Mouse (Mus musculus) kidney, postnatal 4 days (tissue): ENCODE data around the gene Prss30.
"Not testable (repeated sequence)": the region's sequence is repeated elsewhere in the genome, so short reads cannot be mapped to it uniquely, and the experiment has no call there.

Experiments
- DNase-seq, 2 experiments: peaks; one replicate each; pipeline ENCODE4 v3.0.0; 2021; ENCODE audit warnings: mixed read lengths in 2 of 2

Gene Prss30

DNA sequence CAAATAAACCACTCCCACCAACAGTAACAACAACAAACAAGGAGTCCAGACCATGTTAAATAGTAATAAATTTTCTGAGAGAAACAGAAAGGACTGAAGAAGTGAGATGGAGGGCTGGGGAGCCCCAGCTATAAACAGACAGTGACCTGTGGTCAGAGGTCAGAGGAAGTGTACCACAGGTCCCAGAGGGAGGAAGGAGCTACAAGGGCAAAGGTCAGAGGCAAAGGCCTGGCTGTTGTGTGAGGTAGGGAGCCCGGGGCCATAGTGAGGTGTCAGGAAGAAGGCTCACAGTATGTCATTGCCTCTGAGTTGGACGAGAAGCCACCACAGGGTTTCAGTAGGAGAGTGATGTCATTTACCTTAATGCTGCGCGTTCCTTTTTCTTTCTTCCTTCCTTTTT is 2.5 kb upstream of the Prss30 start:
- no peak for DNase-seq

DNA sequence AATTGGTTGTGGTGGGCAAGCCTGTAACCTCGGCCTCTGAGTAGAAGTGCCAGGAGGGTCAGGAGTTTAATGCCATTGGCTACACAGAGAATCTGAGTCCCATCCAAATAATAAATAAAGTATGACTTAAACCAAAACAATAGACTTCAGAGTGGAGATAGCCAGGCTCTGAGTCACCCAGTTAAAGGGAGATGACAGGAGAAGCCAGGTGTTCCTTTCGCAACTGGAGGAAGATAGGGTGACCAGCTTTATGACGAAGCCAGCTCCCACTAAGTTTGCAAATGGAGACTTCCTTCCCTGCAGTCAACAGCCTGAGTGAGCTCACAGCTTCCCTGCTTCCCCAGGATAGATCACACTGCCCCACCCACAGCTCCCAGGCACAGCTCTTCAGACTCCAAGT is 895 bp downstream of the Prss30 start:
- no peak for DNase-seq

DNA sequence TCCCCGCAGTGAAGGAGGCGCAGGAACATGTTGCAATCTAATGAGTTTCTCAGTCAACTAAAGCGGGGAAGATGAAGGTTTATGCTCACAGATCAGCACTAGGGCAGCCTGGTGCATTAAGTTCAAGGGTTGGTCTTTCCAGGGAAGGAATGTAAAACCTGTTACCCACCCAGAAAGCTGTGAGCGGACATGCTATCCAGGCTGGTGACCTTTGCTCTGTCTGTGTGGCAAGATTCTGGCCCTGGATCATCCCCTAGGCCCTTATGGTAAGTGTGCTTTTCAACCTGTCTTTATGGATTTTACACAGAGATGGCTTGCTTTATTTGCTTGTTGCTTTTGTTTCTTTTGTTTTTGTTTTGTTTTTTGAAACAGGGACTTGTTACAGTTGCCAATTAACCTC is 3.7 kb downstream of the Prss30 start:
- DNase-seq, result peak in 1 of 2 experiments; percentile 35

DNA sequence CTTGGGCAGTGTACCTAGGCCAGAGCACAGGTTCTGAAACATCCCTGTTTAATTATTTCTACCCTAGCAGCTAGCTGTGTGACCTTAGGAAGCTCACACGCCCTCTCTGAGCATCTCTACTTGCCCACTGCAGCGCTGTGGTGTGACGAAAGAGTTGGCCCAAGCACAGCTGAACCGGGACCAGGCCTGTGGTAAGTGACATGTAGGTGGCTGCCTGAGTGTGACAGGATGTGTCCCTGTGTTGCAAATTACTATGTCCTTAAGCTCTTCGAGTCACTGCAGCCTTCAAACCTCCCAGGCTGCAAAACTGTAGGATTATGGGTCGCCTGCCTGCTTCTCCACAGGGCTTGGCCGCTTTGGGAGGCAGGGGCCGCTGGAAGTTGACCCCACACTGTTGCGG is 9.1 kb downstream of the Prss30 start:
- DNase-seq, result no peak

DNA sequence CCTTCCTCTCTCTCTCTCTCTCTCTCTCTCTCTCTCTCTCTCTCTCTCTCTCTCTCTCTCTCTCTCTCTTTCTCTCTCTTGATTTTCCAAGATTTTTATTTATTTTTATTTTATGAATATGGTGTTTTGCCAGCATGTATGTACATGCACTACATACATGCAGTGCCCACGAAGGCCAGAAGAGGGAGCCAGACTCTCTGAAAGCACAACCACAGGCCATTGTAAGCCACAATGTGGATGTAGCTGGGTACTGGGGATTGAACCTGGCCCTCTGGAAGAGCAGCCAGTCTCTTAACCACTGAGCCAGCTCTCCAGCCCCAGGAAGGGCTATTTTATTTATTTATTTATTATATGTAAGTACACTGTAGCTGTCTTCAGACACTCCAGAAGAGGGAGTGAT is 11.1 kb downstream of the Prss30 start:
- DNase-seq, result peak; percentile 92

DNA sequence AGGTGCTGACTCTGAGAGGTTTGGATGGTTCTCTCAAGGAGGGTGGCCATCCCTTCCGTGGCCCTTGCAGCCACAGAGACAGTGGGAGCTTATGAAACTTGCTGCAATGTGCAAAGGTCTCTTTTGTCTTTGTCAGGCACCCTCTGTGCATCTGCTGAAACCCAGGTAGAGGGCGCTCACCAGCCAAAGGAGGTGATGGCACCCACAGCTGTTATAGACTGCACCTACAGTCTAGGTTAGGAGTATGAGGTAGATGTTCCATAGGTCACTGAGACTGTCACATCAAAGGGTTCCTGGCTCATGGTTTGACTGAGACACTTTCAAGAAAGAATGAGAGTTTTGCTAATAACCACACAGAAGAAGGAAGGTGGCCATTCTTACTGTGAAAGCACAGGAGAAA is 11.6 kb downstream of the Prss30 start:
- DNase-seq, result peak in 1 of 2 experiments; percentile 59

DNA sequence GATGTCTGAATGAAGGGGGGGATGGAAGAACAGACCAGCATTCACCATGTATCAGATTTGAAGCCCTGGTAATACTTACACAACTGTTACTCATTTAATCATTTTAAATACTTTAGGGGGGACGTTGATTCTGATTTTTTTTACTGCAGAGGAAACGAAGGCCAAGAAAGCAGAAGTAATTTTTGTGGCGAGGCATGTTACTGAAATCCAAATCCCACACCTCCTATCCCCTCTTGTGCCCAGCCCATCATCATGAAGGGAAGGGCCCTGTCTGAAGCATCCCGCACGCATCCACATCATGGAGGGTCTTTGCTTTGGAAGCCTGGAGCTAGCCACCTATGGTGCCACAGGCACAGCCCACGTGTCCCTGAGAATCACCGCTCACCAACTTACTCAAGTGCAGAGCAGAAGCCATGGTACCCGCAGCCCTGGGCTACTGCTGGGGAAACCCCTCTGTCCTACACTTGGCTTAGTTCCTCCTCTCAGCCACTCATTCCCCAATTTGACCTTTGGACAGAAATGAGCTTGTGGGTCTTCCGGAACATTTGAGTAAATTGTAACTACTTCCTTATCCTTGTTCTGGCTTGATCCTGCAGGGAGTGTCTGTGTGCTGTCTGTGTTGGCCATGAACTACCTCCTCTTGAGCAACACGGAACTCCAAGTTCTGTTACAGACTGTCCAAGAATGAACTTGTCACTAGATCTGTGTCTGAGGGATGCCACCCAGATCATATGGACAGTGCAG is 13.5 kb downstream of the Prss30 start:
- DNase-seq, result peak in 1 of 2 experiments; percentile 34

DNA sequence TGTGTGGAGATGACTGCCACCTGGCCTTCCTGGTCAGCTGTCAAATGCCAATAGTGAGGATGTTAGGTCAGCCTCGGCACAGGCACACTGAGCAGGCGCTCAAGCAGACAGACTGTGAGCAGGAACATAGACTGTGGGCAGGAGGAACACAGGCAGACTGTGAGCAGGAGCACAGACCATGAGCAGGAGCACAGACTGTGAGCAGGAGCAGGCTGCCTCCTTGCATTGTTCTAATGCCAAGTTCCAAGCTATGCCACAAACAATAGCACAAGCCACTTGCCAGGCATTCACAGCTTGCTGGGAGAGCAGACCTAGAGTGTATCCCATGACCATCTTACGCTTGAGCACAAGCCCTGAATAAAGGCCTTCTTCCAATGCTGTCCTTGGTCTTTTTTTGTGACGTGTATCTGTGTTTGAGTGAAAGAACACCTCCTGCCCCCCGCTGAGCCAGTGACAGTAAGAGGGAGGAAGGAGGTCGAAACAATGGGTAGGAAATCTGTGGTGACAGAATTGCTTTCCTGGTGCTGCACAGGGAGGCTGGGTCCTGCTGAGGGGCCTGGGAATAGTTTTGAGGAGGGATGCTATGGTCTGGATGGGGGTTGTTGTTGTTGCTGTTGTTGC is 14.5 kb downstream of the Prss30 start:
- no peak for DNase-seq

DNA sequence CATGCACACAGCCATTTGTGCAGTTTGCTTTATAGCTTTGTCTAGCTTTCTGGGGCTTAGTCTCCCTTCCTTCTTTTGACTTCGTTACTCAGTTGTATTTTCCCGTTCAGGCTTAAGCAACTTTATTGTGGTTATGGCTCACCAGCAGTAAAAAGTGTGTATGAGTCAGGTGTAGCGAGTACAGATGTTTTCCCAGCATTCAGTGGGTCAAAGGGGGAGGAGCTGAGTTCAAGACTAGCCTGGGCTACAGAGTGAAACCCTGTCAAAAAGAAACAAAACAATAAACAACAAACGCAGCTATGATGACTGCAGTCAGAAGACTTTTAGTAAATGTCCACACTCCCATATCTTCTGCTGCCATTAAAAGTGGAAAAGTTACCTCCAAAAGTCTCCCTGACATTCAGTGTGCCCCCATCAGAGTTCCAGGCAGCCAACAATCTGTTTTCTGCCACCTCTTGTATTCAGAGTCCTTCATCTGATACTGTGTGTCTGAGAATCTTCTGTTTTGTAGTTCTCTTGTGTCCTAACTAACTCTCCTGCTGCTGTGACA is 18.7 kb downstream of the Prss30 start:
- no peak for DNase-seq

DNA sequence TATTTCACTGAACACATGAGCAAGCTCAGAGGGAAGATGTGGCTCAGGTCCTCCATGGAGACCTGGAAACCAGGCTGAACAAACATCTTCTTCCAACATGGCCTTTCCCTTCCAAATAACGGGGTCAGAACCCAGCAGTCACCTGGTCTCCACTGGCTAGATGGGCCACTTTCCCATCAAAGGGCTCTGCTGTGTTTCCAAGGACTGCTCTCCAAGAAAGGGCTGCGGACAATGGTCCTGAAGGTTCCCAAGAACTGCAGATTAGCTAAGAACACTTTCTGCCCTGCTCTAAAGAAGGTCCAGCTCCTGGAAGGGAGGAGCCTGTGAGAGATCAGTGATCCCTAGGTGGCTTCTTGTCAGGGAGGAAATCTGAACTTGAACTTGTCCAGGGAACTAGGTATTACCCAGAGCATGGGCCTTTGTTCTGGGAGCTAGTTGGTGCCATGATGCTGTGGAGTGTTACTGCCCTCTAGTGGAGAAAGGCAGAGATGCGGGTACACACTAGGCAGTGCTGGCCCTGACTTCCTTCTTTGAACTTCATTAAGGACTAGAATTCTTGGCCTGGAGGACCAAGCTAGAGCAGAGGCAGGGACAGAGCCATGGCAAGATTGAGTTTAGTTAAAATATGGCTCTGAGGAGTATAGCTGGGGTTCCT is 20.2 kb downstream of the Prss30 start:
- DNase-seq, result peak; percentile 83 to 88

DNA sequence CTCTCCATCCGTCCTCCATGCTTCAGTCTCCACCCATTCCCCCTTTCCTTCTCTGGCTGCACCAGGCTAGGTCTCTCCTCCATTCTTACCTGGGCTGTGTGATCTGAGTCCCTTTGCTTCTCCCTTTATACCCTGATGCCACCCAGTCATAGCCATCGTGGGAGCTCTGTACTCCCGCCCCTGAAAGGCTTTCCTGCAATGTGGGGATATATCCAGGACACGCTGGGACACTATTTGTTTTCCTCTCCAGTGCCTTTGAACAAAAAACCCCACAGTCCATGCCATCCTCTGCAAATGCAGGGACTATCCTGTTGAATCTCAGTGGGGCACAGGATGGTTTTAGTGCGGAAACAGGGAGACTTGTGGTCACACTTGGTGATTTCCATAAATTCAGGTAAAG is 25.2 kb downstream of the Prss30 start, which contains the start of gene Sbpl:
Sbpl (minus strand) TSS at position 101 of the 400 bp plus-strand sequence.
- DNase-seq, result no peak

DNA sequence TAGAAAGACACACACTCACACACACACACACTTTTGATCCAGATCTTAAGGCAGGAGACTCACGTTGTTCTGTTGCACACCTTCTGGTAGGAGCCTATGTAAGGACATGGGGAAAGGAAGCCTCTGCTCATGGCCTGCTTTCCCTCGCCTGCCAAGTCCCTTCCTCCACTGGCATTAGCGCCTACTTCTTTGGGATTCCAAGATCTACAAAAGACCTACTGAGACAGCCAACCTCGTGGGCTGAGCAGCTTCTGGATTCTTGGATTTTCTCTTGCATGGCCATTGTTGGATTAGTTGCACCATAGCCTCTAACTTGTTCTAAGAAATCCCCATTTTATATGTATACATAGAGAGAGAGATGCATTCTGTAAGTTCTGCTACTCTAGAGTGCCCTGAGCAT is 29.5 kb downstream of the Prss30 start:
- DNase-seq, result not testable (repeated sequence)

DNA sequence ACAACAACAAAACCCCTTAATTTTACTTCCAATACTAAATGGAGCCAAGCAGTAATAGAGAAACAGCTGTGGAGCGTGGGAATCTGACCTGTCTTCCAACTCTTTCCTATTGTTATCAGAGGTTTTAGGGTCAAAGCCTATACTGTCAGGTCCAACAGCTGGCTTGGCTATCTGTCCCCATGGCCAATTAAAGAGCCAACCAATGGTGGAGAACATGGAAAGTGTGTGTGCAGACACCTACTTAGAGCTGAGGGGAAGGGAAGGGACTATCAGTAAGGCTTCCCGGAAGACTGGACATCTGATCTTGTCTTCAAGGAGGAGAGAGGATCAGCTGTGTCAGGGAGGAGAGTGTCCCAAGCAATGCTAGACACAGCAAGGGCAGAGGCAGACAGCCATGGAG is 31.3 kb downstream of the Prss30 start:
- DNase-seq, result no peak

DNA sequence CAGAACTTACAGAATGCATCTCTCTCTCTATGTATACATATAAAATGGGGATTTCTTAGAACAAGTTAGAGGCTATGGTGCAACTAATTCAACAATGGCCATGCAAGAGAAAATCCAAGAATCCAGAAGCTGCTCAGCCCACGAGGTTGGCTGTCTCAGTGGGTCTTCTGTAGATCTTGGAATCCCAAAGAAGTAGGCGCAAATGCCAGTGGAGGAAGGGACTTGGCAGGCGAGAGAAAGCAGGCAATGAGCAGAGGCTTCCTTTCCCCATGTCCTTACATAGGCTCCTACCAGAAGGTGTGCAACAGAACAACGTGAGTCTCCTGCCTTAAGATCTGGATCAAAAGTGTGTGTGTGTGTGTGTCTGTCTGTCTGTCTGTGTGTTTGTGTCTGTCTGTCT is 32.9 kb downstream of the Prss30 start:
- DNase-seq, result not testable (repeated sequence)

DNA sequence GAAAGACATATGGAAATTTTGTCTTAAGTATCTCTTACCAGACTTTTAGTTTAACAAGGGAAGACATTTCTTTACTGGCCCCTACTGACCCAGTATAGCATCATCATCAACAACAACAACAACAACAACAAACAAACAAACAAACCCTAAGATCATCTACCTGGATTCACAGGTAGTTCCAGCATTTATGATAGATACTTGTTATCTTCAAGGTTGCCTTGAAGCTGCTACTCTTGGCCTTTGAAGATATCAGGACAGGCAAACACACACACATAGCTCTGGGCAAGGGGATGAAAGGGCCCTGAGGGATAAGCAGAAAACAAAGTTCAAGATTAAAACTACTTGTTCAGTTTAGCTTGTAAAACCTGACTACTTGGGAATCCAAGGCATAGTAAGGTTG is 39.0 kb downstream of the Prss30 start, which contains the start of gene Sbp:
Sbp (plus strand) TSS at position 301 of the 400 bp plus-strand sequence.
- DNase-seq, result no peak

DNA sequence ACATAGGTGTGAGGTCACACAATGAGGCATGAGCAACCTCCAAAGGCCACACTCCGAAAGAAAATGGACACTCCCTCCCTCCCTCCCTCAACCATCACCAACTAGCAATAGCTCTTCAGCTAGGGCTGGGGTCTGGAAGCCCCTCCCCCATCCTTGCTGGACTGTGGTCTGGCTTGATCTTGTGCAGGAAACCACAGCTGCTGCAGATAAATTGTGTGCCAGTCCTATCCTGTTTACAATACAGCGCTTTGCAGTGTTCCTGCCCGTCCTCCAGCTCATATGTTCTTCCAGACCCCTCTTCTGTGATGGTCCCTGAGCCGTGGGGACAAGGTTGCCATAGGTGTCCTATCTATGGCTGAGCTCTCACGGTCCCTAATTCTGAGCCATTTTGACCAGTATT is 49.2 kb downstream of the Prss30 start:
- DNase-seq, result no peak

DNA sequence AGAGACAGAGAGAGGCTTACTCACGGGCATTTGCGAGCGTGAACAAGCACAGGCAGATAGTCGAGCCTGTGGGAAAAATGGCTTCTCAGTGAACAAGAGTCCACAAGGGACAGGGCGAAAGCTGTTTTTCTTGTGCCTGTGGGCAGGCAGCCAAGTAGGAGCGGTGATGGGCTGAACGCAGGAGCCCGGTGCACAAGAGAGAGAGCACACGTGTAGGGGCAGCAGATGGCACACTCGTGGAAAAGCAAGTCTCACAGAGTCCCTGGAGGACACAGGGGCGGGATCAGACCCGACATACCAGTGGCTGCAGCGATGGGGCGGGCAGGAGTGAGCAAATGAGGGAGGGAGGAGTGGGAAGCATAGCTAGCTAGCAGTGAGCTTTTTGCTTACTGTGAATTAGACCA is 55.3 kb downstream of the Prss30 start:
- DNase-seq, result peak; percentile 79 to 85

DNA sequence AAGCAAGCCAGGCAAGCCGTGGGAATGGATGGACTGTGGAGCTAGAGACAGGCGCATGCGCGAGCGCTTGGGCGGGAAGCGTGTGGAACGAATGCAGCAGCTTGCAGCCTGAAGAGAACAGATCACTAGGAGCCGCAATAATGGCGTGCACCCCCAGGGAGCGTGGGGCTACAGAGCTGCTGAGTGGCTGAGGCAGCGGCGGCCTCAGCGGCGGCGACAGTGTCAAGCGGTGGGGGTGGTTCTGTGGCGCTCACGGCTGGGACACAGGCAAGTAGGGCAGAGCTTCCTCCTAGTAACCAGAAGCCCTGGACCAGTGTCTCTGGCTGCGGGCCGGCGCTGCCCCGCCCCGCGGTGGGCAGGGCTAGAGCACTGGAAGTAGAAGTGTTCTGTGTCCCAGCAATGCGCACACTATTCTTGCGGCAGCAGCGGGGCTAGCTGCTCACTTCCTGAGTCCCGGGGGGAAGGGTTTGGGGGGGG is 55.8 kb downstream of the Prss30 start:
- DNase-seq, result peak; percentile 90 to 95
